Mouse (Mus musculus): ENCODE data around the gene Paqr3. TPM values are rescaled to one million over a fixed set of nuclear protein-coding genes. Genes with fewer than 3 reads are reported as not detected.

The Paqr3 gene
- polyA plus RNA-seq (2021; fragmentation: Nextera tagmentation) = 1.3 and 7.5 TPM in 2 replicates
- long read RNA-seq, experiment 1, partial matches to known transcripts = 1 of 7 reads
- long read RNA-seq, experiment 1, other reads (novel, unspliced or antisense) = 5 of 7 reads
- long read RNA-seq, experiment 2, partial matches to known transcripts = 0 of 86 reads
- long read RNA-seq, experiment 2, other reads (novel, unspliced or antisense) = 86 of 86 reads

GRCm38 (mm10) chr5:97111207-97111910, at the start of gene Paqr3:
Gene Paqr3 (minus strand): TSS chr5:97111596.

Other genes starting within 250 kb of the Paqr3 start
- 7.6 and 8.0 TPM in 2 replicates for gene Bmp2k, start 113.9 kb downstream of the Paqr3 start, polyA plus RNA-seq (2021; fragmentation: Nextera tagmentation)

Data from left cerebral cortex, adult 6 months (tissue).